Mouse (Mus musculus) thymus, postnatal 25 days (tissue): ENCODE data around the gene Nup107.
"Not testable (repeated sequence)": the region's sequence is repeated elsewhere in the genome, so short reads cannot be mapped to it uniquely, and the experiment has no call there.

ENCODE experiments used
- DNase-seq: peaks from one replicate; pipeline ENCODE4 v3.0.0; 2022

Nup107 gene

DNA sequence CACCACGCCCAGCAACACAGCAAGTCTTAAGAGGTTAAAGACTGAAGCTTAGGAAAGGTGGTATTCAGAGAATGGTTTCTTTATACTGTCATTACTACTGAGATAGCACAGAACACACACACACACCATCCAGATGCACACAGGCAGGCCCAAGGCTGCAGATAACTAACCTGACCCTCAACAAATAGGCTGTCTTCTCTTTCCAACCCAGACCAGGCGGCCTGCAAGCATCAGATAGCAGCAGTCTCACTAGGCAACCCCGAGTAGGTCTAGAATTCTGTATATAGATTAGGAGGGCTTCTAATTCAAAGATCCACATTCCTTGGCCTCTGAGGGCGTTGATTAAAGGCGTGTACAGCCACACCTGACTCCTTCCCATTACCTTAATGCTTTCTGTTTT lies 60.3 kb downstream of the Nup107 start:
- DNase-seq, result no peak

DNA sequence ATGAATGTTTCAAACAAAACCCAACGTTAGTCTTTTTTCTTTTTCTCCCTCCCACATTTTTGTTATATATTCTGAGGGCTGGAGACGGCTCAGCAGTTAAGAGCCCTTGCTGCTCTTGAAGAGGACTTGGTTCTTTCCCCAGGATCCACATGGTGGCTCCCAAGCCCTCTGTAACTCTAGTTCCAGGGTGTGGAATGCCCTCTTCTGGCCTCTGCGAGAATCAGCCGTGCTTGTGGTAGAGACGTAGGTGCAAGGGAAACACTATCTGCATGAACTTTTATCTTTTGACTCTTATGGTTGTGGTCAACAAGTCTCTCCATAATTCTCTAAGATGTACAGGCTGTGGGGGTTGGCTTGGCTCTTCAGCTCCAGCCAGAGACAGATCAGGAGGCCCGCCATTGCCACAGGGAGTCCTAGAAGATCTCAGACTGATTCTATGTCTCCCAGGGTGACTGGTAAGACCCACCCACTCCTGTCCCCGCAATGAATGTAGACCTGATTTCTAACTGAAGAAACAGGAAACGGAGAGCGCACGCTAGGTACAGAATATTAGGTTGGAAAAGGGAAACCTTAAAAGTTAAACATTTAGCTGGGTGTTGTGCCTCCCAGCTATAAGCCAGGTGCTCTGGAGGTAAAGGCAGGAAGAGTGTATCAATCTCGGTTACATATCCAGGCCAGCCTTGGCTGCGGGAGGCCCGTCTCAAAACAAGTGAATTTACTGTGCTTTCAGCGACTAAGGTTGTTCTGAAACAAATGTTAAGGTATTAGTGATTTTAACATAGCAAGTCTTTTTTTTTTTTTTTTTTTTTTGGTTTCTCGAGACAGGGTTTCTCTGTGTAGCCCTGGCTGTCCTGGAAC lies 61.0 kb downstream of the Nup107 start:
- peak; percentile 76 for DNase-seq

DNA sequence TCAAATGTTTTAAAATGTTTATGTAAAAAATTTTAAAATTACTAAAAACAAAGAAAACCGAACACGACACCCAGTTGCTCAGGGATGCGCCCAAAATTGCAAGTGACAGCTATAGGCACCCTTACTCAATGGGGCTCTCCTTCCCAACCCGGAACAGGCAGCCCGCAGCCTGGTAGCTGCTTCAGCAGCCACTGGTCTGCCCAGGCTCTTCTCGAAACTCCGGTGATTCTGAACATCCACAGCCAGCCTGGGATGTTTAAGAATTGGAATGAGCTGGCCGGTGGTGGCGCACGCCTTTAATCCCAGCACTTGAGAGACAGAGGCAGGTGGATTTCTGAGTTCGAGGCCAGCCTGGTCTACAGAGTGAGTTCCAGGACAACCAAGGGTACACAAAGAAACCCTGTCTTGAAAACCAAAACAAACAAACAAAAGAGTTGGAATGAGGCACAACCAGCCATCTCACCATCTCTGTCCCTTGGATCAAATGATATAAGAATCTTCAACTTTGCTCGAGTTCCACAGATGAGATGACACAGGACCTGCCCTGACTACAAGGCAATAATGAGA lies 61.8 kb downstream of the Nup107 start:
- DNase-seq, result no peak

DNA sequence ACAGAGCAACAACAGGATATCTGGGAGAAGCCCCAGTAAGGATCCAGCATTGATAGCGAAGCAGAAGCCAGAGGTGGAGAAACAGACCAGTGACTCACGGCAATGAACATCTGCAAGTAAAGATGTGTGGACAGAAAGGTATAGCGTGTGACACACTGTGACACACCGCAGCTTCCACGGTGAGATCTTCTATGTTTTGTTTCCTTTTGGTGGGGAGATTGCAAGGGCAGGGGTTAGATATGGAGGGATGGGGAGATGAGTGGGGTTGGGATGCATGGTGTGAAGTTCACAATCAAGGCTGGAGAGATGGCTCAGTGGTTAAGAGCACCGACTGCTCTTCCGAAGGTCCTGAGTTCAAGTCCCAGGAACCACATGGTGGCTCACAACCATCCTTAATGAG lies 62.4 kb downstream of the Nup107 start:
- no peak for DNase-seq

DNA sequence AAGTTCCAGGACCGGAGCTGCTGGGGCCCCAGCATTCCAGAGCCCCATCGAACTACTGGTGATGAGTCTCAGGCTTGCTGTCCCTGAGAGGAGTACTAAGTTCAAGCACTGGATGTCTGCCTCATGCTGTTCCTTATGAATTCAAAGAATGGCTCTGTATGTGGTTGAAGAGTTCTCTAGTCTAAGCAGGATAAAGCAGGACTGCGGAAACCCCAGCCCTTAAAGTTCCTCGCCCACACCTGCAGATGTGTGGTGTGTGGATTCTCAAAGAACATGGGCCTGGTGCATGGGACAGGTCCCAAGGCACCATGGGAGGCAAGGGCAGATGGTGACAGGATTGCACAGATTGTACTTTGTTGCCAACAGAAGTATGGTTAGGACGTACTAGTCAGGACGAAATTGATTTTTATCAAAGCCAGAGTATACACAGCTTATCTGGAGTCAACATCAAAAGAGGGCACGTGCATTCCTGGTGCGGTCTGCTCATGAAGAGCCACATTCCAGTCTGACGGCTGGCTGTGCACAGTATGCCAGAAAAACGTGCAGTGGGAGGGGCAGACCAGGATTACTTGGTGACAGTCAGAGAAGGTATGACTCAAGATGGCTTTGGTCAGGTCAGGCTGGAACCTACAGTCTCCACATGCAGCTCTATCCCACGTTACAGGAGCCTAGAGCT lies 63.2 kb downstream of the Nup107 start:
- DNase-seq, result no peak

DNA sequence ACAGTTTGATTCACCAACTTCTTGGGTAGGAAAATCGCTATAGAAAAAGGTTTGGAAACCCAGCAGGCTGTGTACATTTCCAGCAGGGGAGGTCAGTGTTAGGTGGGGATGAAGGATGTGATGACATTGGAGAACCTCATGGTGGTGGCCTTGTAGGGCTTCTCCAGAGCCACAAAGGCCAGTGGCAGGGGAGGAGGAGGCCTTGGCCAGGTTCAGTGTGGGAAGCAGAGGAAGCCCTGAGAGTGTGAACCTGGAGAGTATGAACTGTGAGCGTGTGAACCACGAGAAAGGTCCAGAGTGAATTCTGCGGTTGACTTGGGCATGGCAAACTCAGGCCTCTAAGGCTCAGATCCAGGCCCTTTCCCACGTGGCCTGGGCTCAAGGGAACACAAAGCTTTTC lies 63.9 kb downstream of the Nup107 start:
- DNase-seq, result no peak

DNA sequence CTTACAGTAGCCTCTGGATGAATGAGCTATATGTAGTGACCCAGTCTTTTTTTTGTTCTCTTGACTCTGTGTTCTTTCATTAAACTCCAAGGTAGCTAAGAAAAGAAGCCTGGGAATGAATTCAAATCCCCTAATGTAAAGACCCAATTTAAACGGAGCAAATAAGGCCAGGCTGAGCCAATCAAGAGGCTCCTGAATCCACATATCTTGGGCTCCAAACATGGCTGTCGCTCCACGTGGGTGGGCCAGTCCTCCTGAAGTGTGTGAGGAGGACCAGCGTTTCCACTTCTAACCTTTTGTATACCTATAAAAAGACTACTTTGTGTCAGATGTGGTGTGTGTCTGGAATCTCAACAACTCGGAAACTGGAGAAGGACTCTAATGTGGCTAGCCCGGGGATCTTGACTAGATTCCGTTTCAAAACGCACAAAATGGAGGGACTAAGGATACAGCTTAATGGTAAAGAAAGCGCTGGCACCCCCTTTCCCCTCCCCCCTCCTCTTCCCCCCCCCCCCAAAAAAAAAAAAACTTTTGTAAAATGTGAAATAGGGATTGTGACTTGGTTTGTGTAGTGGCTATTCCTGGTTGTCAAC lies 64.9 kb downstream of the Nup107 start:
- DNase-seq, result no peak

DNA sequence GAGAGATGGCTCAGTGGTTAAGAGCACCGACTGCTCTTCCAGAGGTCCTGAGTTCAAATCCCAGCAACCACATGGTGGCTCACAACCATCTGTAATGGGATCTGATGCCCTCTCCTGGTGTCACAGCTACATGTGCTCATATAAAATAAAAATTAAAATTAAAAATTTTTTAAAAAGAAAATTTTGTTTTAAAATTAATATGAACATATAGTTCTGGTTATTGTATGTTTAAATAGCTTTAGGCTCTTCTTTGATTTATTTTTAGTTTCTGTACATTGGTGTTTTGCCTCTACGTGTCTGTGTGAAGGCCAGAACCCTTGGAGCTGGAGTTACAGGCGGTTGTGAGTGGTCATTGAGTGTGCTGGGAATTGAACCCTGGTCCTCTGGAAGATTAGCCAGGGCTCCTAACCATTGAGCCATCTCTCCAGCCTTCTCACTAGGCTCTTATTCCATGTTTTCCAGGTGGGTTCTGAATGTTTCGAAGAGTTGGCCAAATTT lies 65.6 kb downstream of the Nup107 start:
- no peak for DNase-seq

DNA sequence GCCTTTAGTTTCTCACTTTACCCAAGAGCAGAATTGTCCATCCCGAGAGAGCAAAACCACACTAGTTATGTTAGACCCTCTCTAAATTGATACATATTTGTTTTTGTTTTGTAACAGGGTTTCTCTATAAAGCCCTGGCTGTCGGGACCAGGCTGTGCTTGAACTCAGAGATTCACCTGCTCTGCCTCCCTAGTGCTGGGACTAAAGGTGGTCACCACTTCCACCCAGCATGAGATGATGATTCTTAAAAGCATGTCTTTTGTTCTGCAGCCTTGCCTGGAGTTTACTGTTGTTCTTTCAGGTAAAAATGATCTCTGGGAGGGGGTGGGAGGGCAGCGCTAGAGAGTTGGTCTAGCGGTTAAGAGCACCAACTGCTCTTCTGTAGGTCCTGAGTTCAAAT lies 66.2 kb downstream of the Nup107 start:
- DNase-seq, result no peak

DNA sequence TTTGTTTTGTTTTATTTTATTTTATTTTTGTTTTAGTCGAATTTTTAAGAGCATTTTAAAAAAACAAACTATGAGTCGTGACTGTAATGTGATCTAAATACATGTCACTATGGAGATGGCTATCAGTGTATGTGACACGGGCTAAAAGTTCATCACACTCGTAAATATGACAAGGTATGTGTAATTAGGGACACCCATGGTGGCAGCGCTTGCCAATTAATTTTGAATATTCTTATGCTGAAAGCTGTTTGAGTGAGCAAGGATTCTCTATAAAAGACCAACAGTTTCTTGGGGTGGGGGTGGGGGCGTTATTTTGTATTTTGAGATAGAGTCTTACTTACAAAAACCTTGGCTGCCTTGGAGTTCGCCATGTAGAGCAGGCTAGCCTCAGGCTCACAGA lies 66.8 kb downstream of the Nup107 start:
- no peak for DNase-seq

DNA sequence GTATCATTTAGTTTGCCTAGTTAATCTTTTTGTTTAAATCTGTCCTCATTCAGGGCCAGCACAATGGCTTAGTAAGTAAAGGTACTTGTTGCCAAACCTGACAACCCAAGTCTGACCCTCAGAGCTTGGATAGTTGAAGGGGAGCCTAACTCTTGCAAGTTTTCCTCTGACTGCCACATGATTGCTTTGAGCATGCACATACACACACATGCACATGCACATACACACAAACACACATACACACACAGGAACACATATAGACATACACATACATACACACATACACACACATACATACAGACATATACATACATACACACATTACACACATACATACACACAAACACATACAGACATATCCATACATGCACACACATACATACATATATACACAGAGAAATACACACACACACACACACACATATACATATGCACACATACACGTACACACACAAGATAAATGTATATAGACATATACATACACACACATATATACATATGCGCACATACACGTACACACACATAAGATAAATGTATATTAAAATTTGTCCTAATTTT lies 67.6 kb downstream of the Nup107 start:
- DNase-seq, result no peak

DNA sequence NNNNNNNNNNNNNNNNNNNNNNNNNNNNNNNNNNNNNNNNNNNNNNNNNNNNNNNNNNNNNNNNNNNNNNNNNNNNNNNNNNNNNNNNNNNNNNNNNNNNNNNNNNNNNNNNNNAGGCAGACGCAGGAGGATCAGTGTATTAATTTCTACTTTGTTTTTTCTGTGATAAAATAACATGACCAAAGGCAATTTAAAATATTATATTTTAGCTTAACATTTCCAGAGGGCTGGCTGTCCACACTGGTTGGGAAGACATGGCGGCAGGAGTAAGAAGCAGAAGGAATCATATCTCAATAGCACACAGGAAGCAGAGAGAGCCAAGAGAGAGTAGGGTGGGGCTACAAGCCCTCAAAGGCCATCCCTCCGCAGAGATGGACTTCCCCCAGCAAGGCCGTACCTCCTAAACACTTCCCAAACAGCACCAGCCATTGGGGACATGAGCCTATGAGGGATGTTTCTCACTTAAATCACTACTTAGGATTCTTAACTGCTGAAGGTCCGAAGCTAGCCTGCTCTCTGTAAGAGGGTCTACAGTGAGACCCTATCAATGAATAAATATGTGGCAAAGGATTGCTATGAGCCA lies 68.3 kb downstream of the Nup107 start:
- DNase-seq, result no peak

DNA sequence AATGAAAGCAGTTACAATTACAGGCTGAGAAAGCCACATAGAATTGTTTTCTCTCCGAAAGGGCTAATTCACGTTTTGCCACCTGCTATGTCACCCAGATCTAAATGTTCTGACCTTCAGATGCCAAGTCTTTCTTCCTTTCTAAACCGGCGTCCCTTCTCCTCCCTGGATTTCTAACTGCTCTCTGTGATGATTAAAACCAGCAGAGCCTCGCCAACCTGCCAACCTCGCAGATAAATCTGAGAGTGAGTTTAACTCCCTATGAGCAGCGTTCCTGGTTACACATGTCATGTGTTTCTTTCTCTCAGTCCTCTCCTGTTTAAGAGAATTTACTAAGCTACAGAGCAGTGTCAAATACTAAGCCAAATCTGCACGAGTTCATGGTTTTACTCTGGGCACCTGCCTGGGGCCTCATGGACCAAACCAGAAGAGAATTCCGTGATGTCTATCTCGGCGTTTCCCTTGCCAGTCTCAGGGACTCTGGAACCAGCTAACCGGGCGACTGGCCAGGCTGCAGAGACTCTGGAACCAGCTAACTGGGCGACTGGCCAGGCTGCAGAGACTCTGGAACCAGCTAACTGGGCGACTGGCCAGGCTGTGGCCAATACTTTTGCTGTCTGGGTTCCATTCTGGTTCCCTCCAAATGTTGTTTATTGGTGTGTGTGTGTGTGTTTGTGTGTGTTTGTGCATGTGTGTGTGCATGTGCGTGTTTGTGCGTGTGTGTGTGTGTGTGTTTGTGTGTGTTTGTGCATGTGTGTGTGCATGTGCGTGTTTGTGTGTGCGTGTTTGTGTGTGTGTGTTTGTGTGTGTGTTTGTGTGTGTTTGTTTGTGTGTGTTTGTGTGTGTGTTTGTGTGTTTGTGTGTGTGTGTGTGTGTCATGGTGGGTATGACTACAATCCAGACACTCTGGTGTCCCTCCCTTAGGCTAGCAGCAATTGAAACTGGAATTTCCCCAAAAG lies 74.1 kb downstream of the Nup107 start:
- no peak for DNase-seq

DNA sequence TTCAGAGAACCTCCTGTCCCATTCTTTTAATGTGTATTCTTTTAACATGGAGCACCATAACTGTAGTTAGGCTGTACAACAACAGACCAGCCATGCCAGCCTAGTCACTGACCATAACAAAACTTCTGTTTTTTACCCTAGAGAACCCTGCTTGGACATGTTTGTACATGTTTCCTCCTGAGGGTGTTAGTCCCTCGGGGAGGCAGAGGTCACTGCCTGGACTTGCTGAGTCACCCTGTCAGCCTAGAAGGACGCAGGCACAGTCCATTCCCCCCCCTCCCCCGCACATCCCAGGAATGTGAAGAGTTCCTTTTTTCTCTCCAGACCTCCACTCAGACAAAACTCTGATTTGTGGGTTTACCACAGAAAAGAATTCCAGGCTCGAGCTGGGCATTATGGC lies 74.9 kb downstream of the Nup107 start:
- no peak for DNase-seq

DNA sequence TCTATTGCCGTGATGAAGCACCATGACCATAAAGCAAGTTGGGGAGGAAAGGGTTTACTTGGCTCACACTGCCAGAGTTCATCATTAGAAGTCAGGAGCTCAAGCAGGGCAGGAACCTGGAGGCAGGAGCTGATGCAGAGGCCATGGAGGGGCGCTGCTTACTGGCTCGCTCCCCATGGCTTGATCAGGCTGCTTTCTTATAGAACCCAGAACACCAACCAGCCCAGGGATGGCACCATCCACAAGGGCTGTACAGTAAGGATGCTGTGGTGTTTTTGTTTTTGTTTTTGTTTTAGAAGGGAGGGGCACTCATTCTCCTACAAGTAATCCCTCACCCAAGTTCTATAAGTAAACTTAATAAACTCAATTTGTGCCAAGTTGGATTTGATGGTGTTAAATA lies 75.8 kb downstream of the Nup107 start:
- DNase-seq, result no peak

DNA sequence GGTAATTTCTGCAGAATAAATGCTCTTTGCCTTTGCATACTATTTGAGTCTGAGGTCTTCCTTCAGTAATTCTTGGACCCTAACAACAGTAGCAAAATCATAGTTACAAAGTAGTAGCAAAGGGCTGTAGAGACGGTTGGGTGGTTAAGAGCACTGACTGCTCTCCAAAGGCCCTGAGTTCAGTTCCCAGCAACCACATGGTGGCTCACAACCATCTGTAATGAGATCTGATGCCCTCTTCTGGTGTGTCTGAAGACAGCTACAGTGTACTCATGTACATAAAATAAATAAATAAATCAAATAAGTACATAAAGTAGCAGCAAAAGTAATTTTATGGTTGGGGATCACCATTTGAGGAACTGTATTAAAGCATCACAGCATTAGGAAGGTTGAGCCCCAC lies 76.9 kb downstream of the Nup107 start:
- not testable (repeated sequence) for DNase-seq

DNA sequence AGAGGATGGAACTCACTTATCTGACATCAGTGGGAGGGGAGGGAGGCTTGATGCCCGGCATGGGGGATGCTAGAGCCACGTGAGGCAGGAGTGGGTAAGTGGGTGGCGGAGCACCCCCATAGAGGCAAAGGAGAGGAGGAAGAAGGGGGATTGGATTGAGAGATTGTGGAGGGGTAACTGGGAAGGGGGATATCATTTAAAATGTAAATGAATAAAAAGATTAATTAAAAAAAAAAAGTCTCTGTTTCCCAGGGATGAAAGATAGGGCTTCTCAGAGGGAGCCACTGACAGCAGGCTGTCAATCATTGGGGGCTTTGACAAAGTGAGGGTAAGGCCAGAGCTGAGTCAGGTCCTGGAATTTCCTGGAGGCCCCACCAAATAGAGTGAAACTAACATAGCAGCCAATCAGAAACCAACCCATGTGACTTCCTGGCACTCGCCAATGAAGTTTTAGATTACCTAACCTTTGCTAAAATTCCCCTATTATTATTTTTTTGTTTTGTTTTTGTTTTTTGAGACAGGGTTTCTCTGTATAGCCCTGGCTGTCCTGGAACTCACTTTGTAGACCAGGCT lies 77.5 kb downstream of the Nup107 start:
- no peak for DNase-seq

DNA sequence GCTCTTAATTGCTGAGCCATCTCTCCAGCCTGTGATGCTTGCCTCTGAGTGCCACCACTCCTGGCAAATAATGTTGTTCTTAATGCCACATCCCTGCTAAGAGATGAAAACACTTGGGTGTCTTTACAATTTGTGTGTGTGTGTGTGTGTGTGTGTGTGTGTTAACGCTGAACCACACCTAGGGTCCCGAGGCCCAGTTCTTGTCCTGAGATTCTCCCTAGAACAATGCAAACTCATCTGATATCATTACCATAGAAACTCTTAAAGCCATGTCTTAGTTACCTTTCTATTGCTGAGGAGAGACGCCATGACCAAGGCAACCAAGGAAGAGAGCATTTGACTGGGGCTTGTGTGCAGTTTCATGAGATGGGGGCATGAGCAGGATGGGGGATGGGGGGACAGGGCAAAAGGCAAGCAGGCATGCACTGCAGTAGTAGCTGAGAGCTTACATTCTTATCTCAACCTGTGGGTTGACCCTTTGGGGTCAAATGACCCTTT lies 78.4 kb downstream of the Nup107 start:
- DNase-seq, result no peak

DNA sequence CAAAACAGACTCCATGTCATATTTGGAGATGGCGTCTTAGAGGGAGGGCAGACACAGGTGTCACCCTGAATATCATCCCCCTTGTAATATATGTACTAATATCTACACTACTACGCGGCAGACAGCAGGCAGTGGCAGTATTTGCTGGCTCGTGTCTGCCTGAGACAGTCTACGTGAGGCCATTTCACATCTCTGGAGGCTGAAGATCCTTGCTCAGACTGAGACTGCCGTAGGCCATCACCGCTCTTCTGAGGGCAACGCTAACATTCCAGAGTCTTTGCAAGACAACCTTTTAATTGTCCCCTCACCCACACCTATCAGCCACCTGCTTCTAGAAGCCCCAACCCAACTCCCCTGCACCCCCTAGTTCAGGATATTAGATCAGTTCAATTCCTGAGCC lies 79.0 kb downstream of the Nup107 start:
- DNase-seq, result no peak

DNA sequence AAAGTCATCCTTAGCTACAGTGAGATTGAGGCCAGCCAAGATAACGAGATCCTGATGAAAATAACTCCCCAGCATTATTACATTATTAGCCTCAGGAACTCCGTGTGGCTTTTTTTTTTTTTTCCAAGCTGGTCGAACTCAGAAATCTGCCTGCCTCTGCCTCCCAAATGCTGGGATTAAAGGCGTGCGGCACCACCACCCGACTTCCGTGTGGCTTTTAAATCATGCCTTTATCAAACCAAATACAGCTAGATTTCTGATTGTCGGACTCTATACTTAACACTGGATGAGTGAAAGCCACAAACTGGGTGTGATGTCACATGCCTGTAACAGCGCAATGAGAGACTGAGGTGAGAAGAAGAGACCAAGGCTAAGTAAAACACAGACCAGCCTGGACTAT lies 79.6 kb downstream of the Nup107 start:
- no peak for DNase-seq

DNA sequence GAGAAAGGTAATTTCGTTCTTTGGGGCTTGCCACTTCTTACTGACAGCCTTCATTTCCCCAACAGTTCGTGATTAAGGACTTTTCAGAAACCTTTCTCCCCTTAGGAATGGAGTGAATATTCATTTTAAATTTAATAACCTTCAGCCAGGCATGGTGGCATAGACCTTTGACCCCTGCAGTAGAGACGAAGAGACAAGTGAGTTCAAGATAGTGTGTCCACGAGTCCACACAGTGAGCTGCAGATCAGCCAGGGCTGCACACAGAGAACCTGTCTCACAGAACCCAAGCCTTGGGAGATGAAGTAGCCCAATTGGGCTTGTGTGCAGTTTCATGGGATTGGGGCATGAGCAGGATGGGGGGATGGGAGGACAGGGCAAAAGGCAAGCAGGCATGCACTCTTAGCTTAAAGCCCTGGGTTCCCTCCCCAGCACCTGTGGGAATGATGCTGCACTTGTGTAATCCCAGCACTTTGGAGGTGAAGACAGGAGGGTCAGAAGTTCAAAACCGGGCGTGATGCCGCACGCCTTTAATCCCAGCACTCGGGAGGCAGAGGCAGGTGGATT lies 80.2 kb downstream of the Nup107 start:
- DNase-seq, result no peak
